Mouse (Mus musculus) MEL (cell line): ENCODE measurements at regions not wholly inside any gene's neighbourhood (a gene's known extent, or its start where the extent isn't known, plus 50 kb on each side); places are given as distances from the start of the nearest gene placed in this dataset.

Source experiments
- DNase-seq: peaks from one replicate; pipeline ENCODE4 v3.0.0; 2011; ENCODE audit warnings: low read depth, low spot score
- H3K27ac ChIP-seq: 2 replicates; pipeline ENCODE4 v1.5.1; 2012; ENCODE audit warnings: low read depth, mild to moderate bottlenecking, control low read depth, low read length, moderate library complexity; ENCODE audit not compliant: control insufficient read depth
- H3K27me3 ChIP-seq, 2 experiments: fragments of 150-350 bp in 1 of 2; sonication (generic) in 1 of 2; 2 replicates each; pipeline ENCODE4 v1.6.1; 2012; ENCODE audit warnings: low read length in 2 of 2, mild to moderate bottlenecking in 2 of 2, improper control_type of control experiment in 1 of 2, moderate library complexity in 1 of 2; ENCODE audit not compliant: insufficient read depth in 2 of 2, control insufficient read depth in 1 of 2
- H3K36me3 ChIP-seq, 2 experiments: 2 replicates each; pipeline ENCODE4 v1.6.1; 2012 to 2014; ENCODE audit warnings: low read length in 2 of 2, improper control_type of control experiment in 1 of 2, inconsistent platforms in 1 of 2, mild to moderate bottlenecking in 1 of 2; ENCODE audit not compliant: insufficient read depth in 2 of 2, control insufficient read depth in 1 of 2
- H3K4me1 ChIP-seq, 2 experiments: fragments of 150-350 bp in 1 of 2; sonication (generic) in 1 of 2; 2 replicates each; pipeline ENCODE4 v1.6.1; 2012; ENCODE audit warnings: low read length in 2 of 2, improper control_type of control experiment in 1 of 2, mild to moderate bottlenecking in 1 of 2; ENCODE audit not compliant: insufficient read depth in 2 of 2, control insufficient read depth in 1 of 2
- H3K4me3 ChIP-seq, 2 experiments: fragments of 150-350 bp in 1 of 2; sonication (generic) in 1 of 2; 2 replicates each; pipeline ENCODE4 v1.5.1; 2012; ENCODE audit warnings: low read depth in 2 of 2, low read length in 2 of 2, mild to moderate bottlenecking in 2 of 2, moderate library complexity in 2 of 2, control low read depth in 1 of 2, improper control_type of control experiment in 1 of 2; ENCODE audit not compliant: control insufficient read depth in 1 of 2, insufficient read depth in 1 of 2
- H3K79me2 ChIP-seq: 2 replicates; pipeline ENCODE4 v1.6.1; 2012; ENCODE audit warnings: mild to moderate bottlenecking, low read length, moderate library complexity; ENCODE audit not compliant: control insufficient read depth, poor library complexity, insufficient read depth
- H3K9ac ChIP-seq: 2 replicates; pipeline ENCODE4 v1.6.1; 2012; ENCODE audit warnings: low read depth, mild to moderate bottlenecking, control low read depth, low read length, moderate library complexity; ENCODE audit not compliant: control insufficient read depth, poor library complexity, severe bottlenecking
- H3K9me3 ChIP-seq: fragments of 150-350 bp; sonication (generic); replicated peaks from 2 replicates; pipeline ENCODE4 v1.6.1; 2012; ENCODE audit warnings: mild to moderate bottlenecking, low read length, improper control_type of control experiment, moderate library complexity; ENCODE audit not compliant: insufficient read depth
- BHLHE40 ChIP-seq: IDR thresholded peaks from 2 replicates; pipeline ENCODE4 v1.6.1; 2012; ENCODE audit warnings: low read depth, mild to moderate bottlenecking, inconsistent platforms, low read length, improper control_type of control experiment, borderline replicate concordance
- CTCF ChIP-seq, 3 experiments: IDR thresholded peaks in 2 of 3; conservative IDR thresholded peaks in 1 of 3; 2 replicates each; pipeline ENCODE4 v1.5.1; 2011 to 2012; ENCODE audit warnings: low read length in 3 of 3, low read depth in 2 of 3, mild to moderate bottlenecking in 2 of 3, improper control_type of control experiment in 1 of 3, inconsistent platforms in 1 of 3, mixed read lengths in 1 of 3, moderate library complexity in 1 of 3; ENCODE audit not compliant: control insufficient read depth in 1 of 3, insufficient read depth in 1 of 3, poor library complexity in 1 of 3, severe bottlenecking in 1 of 3
- EP300 ChIP-seq, 2 experiments: IDR thresholded peaks; 2 replicates each; pipeline ENCODE4 v1.6.1; 2011; ENCODE audit warnings: improper control_type of control experiment in 2 of 2, low read length in 2 of 2, low read depth in 1 of 2, mild to moderate bottlenecking in 1 of 2
- GABPA ChIP-seq: IDR thresholded peaks from 2 replicates; pipeline ENCODE4 v1.6.1; 2012; ENCODE audit warnings: low read depth, mild to moderate bottlenecking, inconsistent platforms, low read length, improper control_type of control experiment, moderate library complexity
- JUND ChIP-seq: IDR thresholded peaks from 2 replicates; pipeline ENCODE4 v1.6.1; 2011; ENCODE audit warnings: low read depth, mild to moderate bottlenecking, improper control_type of control experiment, low read length
- MAFK ChIP-seq: IDR thresholded peaks from 2 replicates; pipeline ENCODE4 v1.6.1; 2011; ENCODE audit warnings: low read depth, mild to moderate bottlenecking, low read length, improper control_type of control experiment, borderline replicate concordance
- MAZ ChIP-seq: IDR thresholded peaks from 2 replicates; pipeline ENCODE4 v1.6.1; 2012; ENCODE audit warnings: low read depth, mild to moderate bottlenecking, inconsistent platforms, low read length, improper control_type of control experiment
- MXI1 ChIP-seq: IDR thresholded peaks from 2 replicates; pipeline ENCODE4 v1.6.1; 2011; ENCODE audit warnings: mild to moderate bottlenecking, low read depth, low read length, improper control_type of control experiment
- MYB ChIP-seq: IDR thresholded peaks from 2 replicates; pipeline ENCODE4 v1.6.1; 2011; ENCODE audit warnings: mild to moderate bottlenecking, low read depth, low read length, improper control_type of control experiment
- NELFE ChIP-seq: IDR thresholded peaks from 2 replicates; pipeline ENCODE4 v1.6.1; 2011; ENCODE audit warnings: low read depth, low read length, improper control_type of control experiment
- NRF1 ChIP-seq: IDR thresholded peaks from 2 replicates; pipeline ENCODE4 v1.6.1; 2014; ENCODE audit warnings: low read depth, mild to moderate bottlenecking, inconsistent platforms, low read length, improper control_type of control experiment, moderate library complexity; ENCODE audit not compliant: poor library complexity, insufficient read depth, severe bottlenecking
- POLR2A ChIP-seq, 2 experiments: IDR thresholded peaks; 2 replicates each; pipeline ENCODE4 v1.6.1; 2011 to 2012; ENCODE audit warnings: low read length in 2 of 2, mild to moderate bottlenecking in 2 of 2, control low read depth in 1 of 2, improper control_type of control experiment in 1 of 2, low read depth in 1 of 2, moderate library complexity in 1 of 2; ENCODE audit not compliant: control insufficient read depth in 1 of 2, insufficient read depth in 1 of 2, poor library complexity in 1 of 2
- POLR2AphosphoS5 ChIP-seq: IDR thresholded peaks from 2 replicates; pipeline ENCODE4 v1.6.1; 2012; ENCODE audit warnings: low read depth, borderline replicate concordance, mild to moderate bottlenecking, inconsistent platforms, low read length, moderate library complexity, mixed read lengths
- RAD21 ChIP-seq: IDR thresholded peaks from 2 replicates; pipeline ENCODE4 v1.6.1; 2011; ENCODE audit warnings: mild to moderate bottlenecking, low read depth, low read length, improper control_type of control experiment
- SIN3A ChIP-seq: IDR thresholded peaks from 2 replicates; pipeline ENCODE4 v1.6.1; 2012; ENCODE audit warnings: low read length, improper control_type of control experiment, inconsistent platforms
- SMC3 ChIP-seq: IDR thresholded peaks from 2 replicates; pipeline ENCODE4 v1.6.1; 2011; ENCODE audit warnings: low read depth, low read length, improper control_type of control experiment
- USF2 ChIP-seq, 2 experiments: IDR thresholded peaks; 2 replicates each; pipeline ENCODE4 v1.6.1; 2011 to 2012; ENCODE audit warnings: improper control_type of control experiment in 2 of 2, low read length in 2 of 2, borderline replicate concordance in 1 of 2, inconsistent platforms in 1 of 2, low read depth in 1 of 2, mild to moderate bottlenecking in 1 of 2; ENCODE audit not compliant: insufficient read depth in 1 of 2
- ZC3H11A ChIP-seq: IDR thresholded peaks from 2 replicates; pipeline ENCODE4 v1.6.1; 2012; ENCODE audit warnings: low read depth, mild to moderate bottlenecking, inconsistent platforms, low read length, improper control_type of control experiment
- ZMIZ1 ChIP-seq: IDR thresholded peaks from 2 replicates; pipeline ENCODE4 v1.6.1; 2012; ENCODE audit warnings: low read depth, mild to moderate bottlenecking, inconsistent platforms, low read length, improper control_type of control experiment, moderate library complexity

DNA sequence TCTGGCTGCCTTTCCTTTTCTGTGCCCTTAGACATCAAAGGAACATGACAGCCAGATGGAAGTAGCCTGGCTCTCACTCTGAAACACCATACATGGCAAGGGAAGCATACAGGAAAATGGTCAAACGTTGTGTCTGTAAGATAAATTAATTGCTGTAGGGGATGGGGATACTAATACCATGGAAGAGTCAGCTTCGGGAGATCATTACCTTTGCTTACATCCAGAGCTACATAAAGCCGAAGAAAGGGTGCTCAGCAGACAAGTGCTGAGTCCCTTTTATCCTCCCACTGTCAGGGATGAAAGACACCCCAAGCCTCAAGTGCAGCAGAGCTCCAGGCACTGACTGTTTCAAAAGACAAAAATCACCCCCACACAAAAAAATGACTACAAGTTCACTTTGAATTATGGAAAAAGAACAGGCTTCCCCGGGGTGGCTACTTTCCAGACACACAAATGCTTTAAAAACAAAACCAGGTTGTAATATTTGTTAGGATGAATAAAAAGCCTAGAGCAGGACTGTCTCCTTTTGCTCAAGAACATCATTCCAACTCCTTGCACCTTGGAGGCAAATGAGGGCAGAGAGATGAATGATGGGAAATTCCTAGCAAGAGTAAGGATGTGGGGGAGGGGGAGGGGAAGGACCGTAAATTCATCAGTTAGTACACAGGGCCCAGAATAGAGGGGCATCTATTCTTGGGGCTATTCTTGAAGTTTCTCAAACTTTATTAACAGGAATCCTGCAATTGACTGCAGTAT, 131.6 kb downstream of the Lrrn1 start:
- H3K27me3 ChIP-seq, result no peaks in the 10 kb centered on the region
- DNase-seq, result no peak
- H3K4me3 ChIP-seq, result no peak overlapping the region
- H3K4me1 ChIP-seq, result no peaks in the 10 kb centered on the region
- no peaks in the 10 kb centered on the region for H3K79me2 ChIP-seq
- no peaks in the 10 kb centered on the region for H3K36me3 ChIP-seq
- H3K9ac ChIP-seq, result no peak overlapping the region
- no peak overlapping the region for H3K27ac ChIP-seq
- no peaks in the 10 kb centered on the region for H3K9me3 ChIP-seq
- TF ChIP-seq ZC3H11A, result no peak
- no peak for TF ChIP-seq RAD21
- no peak for TF ChIP-seq JUND
- no peak for TF ChIP-seq EP300 (IDR thresholded peaks at IDR 0.05; ENCODE audit: low read depth in 1 of 2, low read length in 2 of 2)
- TF ChIP-seq MYB, result no peak
- TF ChIP-seq POLR2AphosphoS5, result no peak
- no peak for TF ChIP-seq USF2 (IDR thresholded peaks at IDR 0.05; ENCODE audit: borderline replicate concordance in 1 of 2, insufficient read depth in 1 of 2, low read depth in 1 of 2, low read length in 2 of 2)
- no peak for TF ChIP-seq POLR2A (IDR thresholded peaks at IDR 0.05; ENCODE audit: control insufficient read depth in 1 of 2, insufficient read depth in 1 of 2, low read depth in 1 of 2, low read length in 2 of 2, poor library complexity in 1 of 2)
- no peak for TF ChIP-seq CTCF (IDR thresholded peaks at IDR 0.05 in 2 of 3, conservative IDR thresholded peaks at IDR 0.05 in 1 of 3; ENCODE audit: control insufficient read depth in 1 of 3, insufficient read depth in 1 of 3, low read depth in 2 of 3, low read length in 3 of 3, poor library complexity in 1 of 3, severe bottlenecking in 1 of 3)
- TF ChIP-seq NRF1, result no peak
- TF ChIP-seq ZMIZ1, result no peak
- no peak for TF ChIP-seq MAFK
- no peak for TF ChIP-seq GABPA
- TF ChIP-seq MAZ, result no peak
- no peak for TF ChIP-seq SIN3A
- no peak for TF ChIP-seq BHLHE40
- TF ChIP-seq, all 39 proteins: peak for 0

DNA sequence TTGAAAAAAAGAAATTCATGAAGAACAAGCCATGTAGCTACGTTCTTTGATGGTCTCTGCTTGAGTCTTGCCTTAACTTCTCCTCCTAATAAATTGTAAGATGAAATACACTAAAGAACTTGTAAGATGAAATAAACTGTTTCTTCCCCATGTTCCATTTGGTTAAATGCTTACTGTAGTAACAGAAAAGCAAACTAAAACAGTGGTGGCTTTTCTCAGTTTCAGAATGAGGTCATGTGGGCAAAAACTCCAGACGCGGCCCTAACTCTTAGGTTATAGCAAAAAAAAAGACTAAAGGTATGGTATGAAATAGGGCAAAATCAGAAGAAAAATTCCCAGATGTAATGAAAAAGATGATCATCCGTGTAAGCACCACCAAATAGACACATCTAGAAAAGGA, 169.7 kb downstream of the Lrrn1 start:
- Histone ChIP-seq H3K36me3 (no peaks in the 10 kb centered on the region), H3K9ac (no peak overlapping the region), H3K4me3 (no peak overlapping the region), H3K9me3 (no peaks in the 10 kb centered on the region), H3K79me2 (no peaks in the 10 kb centered on the region), H3K27me3 (no peaks in the 10 kb centered on the region), H3K27ac (no peak overlapping the region), H3K4me1 (no peaks in the 10 kb centered on the region)
- TF ChIP-seq POLR2A (IDR thresholded peaks at IDR 0.05; ENCODE audit: control insufficient read depth in 1 of 2, insufficient read depth in 1 of 2, low read depth in 1 of 2, low read length in 2 of 2, poor library complexity in 1 of 2), result no peak
- no peak for TF ChIP-seq GABPA
- TF ChIP-seq NELFE, result no peak
- no peak for TF ChIP-seq SMC3
- no peak for TF ChIP-seq MXI1
- no peak for DNase-seq
